Comparison of ENCODE assay signal across 9 mouse cellular contexts in genomic region chr2:109694838-109695225, GRCm38 (mm10). TPM values are rescaled to one million over a fixed set of nuclear protein-coding genes. Genes with fewer than 3 reads are reported as not detected.
A peak's percentile ranks its signal among the peaks of the same experiment; 100 is the strongest.
DNase-seq lines count a peak whose midpoint lies in the region; ATAC-seq lines count a peak whose summit lies in the region.
"Had no signal": no experiment of that assay in that cellular context is flagged by ENCODE, and none has a peak within 500 bp of the region (broad histone marks: within the 10 kb centered on the region; RNA-seq: fewer than 3 reads in every experiment).

No protein-coding gene starts in this region.

- WGBS in hindbrain, embryonic 13.5 days: under 1% methylated on average over 12 of the region's 12 CpGs

- H3K9me3 ChIP-seq in hindbrain, embryonic 13.5 days: no peaks in the 10 kb centered on the region

- H3K4me1 ChIP-seq in hindbrain, embryonic 13.5 days (replicated peaks): peaks cover 42% of the 10 kb centered on the region

- peak overlapping the region; percentile 70 for H3K9ac ChIP-seq in hindbrain, embryonic 13.5 days

- H3K4me3 ChIP-seq in hindbrain, embryonic 13.5 days: peak overlapping the region; percentile 54
- H3K4me3 ChIP-seq: erythroblast, embryonic 14.5 days had no signal

- H3K4me2 ChIP-seq in hindbrain, embryonic 13.5 days: peak overlapping the region; percentile 74

- H3K27ac ChIP-seq in hindbrain, embryonic 13.5 days: no peak overlapping the region

- DNase-seq in ZHBTc4 (ENCODE audit: low read depth, low spot score): peak; percentile 85
- peak; percentile 86 to 94 for DNase-seq in cerebellum, postnatal 25 days
- peak; percentile 53 to 66 for DNase-seq in frontal cortex, postnatal 25 days (ENCODE audit: low spot score in 2 of 2)
- DNase-seq in layer of hippocampus, postnatal 14 days (ENCODE audit: low spot score in 2 of 2): peak; percentile 83 to 89
- DNase-seq in lung, postnatal 10 days: peak; percentile 87
- DNase-seq in right cerebral cortex, postnatal 10 days (ENCODE audit: low spot score in 2 of 2): peak; percentile 77 to 87
- DNase-seq in c-Kit-positive CD71-positive TER-119-positive erythroid progenitor cells, embryonic 14.5 days (ENCODE audit: low spot score): no peak

- no peaks in the 10 kb centered on the region for H3K36me3 ChIP-seq in hindbrain, embryonic 13.5 days

- H3K27me3 ChIP-seq in hindbrain, embryonic 13.5 days: peaks cover 28% of the 10 kb centered on the region

- peak; percentile 70 for ATAC-seq in hindbrain, embryonic 13.5 days (ENCODE audit: low FRiP score)

RNA-seq across cellular contexts. Expression of gene Bdnf, which starts 20.3 kb away (rescaled TPM):
- polyA plus RNA-seq in hindbrain, embryonic 13.5 days (2015; fragmentation: Nextera tagmentation; extraction: Ambion mirVana): 3.6 and 4.0 TPM in 2 replicates
- total RNA-seq in layer of hippocampus, postnatal 14 days (2021): 10 to 100 TPM; 34.2 TPM
- polyA plus RNA-seq: erythroblast, embryonic 14.5 days had no signal
